Mouse (Mus musculus): ENCODE data around the gene Zfp341.
A peak's percentile ranks its signal among the peaks of the same experiment; 100 is the strongest.

Gene Zfp341

DNA sequence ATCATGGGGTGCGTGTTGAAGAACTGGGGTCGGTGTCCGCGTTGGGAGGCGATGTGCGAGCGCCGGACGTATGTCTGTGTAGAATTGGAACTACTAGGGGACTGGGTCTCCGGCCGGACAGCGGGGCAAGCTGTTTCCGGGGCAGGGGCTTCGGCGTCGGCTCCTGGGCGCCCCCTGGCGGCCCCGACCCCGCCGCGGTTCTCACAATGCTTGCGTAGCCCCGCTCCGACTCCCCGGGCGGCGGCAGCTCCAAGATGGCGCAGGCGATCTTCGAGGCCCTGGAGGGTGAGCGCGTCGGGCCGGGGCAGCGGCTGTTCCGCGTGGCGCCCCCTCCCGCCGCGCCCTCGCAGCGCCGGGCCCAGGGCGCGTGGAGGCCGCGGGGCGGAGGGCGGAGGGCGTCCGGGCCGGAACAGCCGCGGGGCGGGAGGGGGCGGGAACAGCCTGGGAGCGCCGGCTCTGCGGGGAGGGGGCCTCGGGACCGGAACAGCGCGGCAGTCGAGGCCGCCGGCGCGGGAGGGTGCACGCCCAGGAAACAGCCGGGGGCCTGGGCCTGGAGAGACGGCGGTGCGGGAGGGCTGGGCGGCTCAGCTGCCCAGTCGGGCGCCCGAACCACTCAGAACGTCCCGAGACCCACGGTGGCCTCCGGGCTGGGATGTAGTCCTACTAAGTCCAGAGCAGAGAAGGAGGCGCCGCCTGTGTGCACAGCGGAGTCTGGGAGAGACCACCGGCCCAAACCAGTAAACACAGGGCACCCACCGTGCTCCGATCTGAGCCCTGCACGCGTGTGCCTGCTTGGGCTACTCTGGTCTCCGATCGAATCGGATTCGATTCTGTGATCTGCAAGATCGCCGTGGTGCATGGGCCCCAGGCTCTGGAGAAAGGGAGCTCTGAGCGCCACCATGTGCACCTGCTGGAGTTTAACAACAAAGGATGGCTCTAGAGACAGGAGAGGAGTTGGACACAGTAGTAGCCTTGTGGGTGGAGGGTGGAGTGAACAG lies at the start of gene Zfp341, which contains the start of gene 4930519P11Rik:
Gene Zfp341 (plus strand): TSS at position 180 of the 998 bp plus-strand sequence.
Gene 4930519P11Rik (minus strand): TSS at position 320 of the 998 bp plus-strand sequence.
- DNase-seq, result peak; percentile 92 to 94

DNA sequence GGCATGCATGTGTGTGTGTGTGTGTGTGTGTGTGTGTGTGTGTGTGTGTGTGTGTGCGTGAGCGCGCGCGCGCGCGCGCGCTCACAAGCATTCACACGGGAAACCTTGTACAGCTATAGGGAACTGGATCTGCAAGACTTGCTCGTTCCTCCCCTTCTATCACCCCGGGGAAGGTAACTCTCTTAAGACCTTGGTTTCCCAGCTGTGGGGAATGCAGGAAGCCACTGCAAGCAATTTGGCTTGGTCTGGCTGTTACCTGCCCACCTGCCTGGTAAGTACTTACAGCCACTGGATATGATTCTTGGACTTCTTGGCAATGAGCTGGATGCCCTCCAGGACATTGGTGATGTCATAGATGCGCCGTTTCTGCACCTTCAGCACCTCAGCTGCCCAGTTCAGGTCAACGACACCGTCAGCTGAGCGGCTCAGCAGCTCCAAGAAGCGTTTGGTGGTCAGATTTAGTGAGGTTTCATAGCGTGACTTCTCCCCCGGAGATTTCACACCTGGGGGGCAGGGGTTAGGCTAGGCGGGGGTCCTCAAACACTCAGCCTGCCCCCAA lies 49.4 kb upstream of the Zfp341 start:
- peak in 1 of 2 experiments; percentile 12 for DNase-seq

DNA sequence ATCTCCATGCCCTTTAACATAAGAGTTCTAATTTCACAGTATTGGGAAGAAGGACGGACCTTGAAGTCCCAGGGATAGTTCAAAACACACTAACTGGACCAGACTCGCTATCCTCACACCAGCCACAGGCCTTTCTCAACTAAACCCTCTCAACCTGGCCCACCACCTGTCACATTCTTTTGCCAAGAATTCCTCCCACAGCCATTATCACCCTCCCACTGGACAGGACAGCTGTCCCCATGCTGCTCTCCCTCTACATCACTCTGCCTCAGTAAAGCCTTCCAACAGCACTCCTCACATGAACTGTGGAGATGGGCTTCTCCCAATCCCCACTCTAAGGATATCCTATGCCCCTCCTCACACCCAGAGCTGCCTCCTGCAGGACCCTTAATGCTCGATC lies 47.5 kb upstream of the Zfp341 start:
- peak; percentile 87 to 90 for DNase-seq

DNA sequence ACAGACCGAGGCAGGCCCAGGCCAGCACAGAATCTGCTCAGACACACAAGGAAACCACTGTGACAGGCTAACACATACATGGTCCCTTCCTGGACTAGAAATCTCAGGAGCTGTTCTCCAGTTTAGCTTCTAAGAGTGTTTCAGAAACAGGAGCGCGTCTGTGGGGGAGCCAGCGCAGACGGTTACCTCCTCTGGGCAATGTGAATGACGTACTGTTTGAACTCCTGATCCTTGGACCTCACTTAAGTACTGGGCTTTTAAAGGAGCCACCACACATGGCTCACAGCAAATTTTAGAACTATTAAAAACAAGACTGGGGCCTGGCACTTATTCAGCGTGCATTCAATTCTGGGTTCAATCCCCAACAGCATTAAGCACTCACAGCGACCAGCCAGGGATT lies 46.5 kb upstream of the Zfp341 start:
- DNase-seq, result peak; percentile 8 to 13

DNA sequence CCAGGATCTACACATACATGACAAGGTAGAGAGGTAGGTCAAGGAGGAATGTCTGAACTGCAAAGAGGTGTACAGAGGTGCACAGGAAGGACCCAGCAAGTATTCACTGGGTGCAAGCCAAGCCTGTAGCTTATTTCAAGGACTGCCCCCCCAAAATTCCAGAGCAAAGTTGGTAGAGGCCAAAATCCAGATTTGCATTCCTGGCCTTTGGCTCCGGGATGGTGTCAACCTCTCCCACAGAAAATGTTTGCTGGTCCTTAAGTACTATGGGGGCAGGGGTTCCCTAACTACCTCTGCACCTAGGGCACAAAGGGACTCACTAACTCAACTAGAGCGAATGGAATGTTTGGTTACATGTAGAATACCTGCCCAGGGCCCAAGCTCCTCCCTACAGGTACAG lies 45.3 kb upstream of the Zfp341 start:
- no peak for DNase-seq

DNA sequence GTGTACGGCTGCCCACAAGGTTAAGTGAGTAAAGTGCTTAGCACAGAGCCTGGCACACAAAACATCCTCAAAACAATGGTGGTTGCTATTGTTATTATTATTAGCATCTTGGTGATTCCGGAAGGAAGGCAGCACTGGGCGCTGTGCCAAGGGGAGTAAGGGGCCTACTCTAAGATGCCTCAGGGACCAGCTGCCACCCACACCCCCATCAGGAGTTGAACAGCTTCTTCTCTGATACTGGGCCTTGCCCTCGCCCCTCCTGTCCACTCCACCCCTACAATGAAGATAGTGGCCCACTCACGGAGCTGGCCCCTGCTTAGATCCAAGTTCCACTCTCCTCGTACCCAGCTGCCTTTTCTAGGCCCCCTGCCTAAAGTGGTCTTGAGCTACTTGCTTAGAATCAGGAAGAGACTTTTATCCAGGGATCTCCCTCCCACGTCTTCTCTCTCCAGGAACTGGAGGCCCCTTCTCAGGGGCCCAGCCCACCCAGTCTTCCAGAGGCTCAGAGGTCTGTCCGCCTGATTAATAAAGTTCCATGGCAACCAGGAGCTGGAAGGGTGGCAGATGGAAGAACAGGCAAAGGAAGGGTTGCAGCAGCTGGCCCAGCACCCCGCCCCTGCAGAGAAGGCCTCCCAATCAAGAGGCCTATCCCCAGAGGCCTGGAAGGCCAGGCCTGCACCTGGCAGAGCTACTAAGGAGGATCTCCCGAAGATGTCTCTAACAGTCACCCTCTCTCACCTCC lies 44.6 kb upstream of the Zfp341 start:
- DNase-seq, result peak; percentile 25 to 27

DNA sequence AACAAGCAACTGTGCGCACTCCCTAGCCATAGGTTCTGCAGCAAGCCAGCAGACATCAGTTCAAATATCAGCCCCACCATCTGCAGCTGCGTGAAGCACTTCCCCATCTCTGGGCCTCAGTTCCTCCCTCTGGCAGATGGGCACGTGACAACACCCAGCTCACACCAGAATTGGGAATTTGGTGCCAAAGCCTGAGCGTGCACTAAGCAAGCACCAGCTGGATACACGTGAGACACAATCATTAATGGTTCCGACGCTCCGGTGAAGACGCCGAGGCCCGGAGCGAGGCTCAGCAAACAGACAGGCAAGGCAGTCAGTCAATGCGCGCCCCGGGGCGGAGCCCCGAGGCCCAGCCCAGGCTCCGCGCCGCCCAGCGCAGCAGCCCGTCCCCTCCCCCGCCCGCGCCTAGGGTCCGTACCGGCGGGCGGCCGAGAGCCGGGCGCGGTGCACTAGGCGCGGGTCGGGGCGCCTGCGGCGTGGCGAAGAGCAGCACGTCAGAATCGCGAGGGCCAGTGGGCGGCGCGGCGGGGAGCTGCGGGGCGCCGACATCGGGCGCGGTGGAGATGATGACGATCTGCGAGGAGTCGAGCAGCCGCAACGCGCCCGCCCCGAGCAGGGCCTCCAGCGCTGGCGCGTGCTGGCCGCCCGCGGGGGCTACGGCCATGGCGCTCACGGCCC lies 43.9 kb upstream of the Zfp341 start:
- DNase-seq, result peak in 1 of 2 experiments; percentile 64

DNA sequence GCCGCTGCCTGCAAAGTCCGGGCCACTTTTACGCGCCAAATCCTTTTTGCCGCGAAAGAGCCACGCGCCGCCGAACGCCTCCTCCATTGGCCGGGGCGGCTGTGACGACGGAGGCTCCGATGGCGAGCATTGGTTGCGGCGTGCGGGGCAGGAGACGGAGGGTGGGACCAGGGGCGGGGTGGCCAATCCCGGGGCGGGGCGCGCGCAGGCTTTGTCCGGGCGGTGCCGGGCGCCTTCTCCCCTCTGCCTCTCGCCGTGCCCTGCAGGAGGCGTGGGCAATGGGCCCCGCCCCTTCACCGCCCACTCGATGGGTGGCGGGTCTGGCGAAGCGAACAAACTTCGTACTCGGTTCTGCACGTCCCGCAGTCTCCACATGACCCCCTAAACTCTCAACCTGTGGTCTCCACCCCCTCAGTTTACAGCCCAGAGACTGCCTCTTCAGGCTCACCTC lies 43.2 kb upstream of the Zfp341 start, which contains the start of gene E2f1:
Gene E2f1 (minus strand): TSS at position 57 of the 451 bp plus-strand sequence.
- peak; percentile 92 to 97 for DNase-seq

DNA sequence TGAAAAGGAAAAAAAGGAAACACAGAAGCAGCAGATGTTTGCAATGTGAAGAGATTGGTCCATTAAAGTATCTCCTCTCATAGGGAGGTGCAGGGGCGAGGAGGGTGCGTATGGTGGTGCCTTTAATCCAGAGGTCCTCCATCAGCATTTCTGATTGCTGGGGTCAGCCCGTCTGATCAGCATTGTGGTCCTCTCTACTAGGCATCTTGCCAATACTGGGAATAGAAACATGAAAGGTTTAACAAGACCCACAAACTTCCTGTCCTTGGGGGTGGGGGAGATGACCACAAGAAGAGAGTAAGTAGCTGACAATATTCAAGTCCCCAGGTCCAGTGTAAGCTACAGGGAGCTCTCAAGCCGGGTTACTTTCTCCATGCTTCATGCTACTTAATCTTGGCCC lies 42.4 kb upstream of the Zfp341 start:
- peak in 1 of 2 experiments; percentile 11 for DNase-seq

DNA sequence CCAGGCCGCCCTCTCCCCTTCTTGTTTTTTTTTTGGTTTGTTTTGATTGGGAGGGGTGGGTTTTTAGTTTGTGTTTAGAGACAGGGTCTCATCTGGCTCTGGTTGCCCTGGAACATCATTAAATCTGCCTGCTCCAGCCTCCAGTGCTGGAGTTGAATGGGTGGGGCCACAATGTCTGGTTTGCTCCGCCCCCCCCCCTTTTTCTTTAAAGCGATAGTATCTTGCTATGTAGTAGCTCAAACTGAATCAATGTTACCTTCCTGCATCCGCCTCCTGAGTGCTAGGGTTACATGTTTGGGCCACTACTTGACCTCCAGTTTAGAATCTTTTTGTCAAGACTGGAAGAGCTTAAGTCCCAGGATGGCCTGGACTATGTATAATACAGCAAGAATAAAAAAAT lies 41.8 kb upstream of the Zfp341 start:
- no peak for DNase-seq

DNA sequence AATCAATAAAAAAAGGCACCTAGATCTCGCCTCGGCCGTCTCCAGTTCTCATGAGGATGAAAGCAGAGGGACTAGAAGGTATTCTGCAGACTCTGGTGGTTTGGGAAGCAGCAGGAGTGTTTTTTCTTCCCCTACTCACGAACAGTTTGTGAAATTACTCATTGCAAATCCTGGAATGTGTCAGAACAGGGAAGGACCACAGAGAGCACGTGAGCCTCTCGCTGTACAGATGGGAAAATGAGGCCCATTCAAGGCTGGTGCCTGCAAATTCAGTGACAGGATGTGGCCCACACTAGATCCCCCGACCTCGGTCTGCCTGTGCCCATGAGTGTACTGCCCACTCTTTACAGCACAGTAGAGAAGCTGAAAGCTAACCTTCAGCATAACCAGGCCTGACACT lies 41.1 kb upstream of the Zfp341 start:
- DNase-seq, result no peak

DNA sequence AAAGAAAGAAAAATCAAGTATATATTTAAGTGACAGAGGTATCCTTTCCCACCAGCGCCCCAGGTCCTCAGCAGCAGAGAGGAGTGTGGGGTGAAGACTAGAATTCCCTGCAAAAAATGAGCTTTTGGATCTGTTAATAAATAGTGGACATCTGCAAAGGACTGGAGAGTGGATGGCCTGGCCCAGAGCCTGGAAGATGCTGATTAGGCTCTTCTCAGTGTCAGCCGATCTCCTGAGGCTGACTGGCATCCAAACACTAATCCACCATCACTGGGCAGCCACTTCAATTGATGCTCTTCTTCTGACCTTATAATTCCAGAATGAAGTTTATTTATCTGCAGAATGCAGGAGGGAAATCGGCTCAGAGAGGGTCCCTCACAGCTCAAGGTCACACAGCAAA lies 40.1 kb upstream of the Zfp341 start:
- DNase-seq, result no peak

DNA sequence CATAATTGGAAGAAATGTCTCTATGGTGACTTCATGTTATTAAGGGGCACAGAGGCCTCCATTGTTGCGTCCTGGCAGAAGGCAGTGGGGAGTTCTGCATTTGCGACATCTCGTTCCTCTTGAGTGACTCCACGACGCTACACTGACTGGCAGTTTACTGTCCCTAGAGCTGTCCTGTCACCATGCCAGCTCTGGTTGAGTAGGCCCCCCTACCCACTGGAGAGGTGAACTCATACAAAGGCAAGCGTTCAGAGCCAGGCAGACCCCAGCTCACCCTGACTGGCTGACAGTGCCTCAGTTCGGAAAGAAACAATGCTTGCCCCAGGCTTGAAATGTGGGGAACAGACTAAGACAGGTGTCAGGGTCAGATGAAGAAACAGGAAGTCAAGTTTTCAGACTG lies 38.8 kb upstream of the Zfp341 start:
- no peak for DNase-seq

DNA sequence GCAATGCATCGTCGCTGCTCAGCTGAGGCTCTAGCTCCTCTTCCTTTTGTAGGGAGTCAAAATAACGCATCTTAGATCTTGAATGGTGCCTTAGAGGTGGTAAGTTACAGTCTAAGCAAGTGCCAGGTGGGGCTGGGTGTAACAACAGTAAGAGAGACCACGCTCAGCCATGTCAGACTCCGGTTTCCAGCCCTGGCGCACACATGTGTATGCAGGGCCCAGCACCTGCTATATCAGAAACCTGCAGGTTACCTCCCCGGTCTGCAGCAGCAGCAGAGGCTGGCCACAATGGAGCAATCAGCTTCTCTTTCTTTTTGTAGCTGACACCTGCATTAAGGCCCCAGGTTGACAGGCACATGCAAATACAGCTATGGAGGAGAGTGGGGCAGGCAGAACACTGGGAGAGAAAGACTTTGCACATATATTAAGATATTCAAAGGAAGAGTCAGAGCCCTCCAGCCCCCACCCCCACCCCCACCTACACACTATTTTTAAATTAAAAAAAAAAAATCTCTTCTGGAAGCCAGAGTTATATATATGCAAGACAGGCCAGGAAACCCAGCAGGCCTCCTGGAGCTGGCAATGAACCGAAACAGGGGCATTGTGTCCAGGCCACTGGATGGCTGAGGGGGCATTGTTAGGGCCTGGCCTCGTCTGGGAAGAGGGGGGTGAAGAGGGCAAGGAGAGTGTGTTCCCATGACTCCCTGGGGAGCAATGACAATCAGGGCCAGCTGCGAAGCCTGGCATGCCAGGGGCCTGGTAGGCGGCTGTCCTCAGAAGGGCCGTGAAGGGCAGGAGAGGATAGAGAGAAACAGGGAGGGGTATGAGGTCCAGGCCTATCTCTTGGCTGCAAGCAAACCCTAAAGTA lies 36.0 kb upstream of the Zfp341 start:
- no peak for DNase-seq

DNA sequence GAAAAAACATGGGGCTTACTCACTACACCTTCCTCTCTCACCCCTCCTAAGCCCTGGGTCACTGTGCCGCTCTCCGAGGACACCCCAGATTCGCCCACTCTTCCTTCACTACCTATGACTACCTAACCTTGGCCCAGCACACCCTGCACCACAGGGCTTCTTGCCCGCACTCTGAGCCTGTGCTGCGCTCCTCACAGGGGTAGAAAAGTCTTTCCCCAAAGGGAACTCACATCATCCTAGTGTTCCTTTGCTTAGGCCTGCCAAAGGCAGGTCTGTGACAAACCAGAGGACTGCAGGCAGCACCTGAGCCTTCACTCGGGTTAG lies 35.4 kb upstream of the Zfp341 start:
- DNase-seq, result no peak

DNA sequence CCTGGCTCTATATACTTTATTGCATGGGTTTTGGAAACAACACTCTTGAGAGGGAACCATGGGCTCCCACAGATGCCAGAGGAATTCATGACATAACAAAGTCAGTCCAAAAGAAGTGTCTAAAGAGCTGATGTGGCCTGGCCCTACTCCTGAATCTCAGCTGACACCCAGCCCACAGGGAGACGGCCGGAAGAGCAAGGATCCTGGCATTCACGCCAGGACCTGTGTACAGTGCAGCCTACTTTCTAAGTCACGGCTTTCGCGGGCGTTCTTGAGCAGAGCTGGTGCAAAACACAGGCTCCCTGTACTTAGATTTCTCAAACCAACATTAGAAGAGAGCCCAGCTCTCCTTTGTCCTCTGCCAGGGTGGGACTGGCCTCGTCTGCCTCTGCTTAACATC lies 32.5 kb upstream of the Zfp341 start:
- no peak for DNase-seq

DNA sequence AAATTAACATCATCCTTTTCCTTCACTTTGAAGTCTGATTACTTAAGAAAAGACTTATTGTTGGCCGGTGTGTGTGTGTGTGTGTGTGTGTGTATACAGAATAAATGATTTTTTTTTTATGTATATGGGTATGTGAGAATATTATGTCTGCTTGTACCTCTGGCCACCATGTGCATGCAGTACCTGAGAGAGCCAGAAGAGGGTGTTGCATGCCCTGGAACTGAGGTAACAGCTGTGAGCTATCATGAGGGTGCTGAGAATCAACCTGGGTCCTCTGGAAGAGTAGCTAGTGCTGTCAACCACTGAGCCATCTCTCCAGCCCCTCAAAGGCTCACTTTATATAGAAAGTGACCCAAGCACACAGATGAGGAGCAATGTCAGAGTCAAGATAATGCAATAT lies 31.7 kb upstream of the Zfp341 start:
- no peak for DNase-seq

DNA sequence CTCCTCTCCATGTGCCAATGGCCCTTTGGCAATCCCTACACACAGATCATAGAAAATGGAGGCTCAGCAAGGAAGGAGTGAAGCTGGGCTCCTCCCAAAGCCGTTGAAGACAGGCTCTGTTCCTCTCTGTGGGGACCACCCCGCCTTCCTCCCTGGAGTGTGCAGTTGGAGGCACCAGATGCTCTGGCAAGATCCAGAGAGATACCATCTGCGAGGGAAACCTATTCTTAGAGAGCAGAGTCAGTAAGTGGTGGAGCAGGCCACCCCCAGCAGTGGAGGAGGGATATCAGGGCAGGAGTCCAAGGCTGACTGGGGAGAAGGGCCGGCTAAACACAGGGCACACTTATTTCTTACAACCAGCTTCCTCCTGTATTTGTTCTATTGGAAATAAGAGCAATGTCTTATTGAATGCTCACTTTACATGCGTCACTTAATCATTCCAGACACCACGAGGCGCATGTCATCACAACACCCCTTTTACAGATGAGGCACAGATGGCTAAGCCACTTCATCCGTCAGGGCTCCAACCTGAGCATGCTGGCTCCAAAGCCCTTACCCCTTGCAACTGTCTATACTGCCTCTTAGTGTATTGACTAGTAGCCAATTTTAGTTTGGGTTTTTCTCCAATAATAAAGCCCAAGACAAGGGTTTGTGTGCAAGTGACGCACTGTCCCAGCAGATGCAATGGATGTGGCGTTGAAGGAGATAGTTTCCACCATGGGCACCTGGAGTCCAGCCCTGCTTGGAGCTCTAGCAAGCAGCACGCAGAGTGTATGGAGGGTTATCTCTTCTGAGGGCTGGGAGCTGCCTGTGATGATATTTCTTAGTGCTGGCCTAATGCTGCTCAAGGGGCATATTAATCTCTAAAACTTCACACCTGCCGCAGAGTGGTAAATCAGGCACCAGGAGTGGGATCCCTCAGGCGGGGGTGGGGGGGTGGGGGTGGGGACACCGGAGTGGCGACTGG lies 28.9 kb upstream of the Zfp341 start:
- DNase-seq, result peak; percentile 87 to 88

DNA sequence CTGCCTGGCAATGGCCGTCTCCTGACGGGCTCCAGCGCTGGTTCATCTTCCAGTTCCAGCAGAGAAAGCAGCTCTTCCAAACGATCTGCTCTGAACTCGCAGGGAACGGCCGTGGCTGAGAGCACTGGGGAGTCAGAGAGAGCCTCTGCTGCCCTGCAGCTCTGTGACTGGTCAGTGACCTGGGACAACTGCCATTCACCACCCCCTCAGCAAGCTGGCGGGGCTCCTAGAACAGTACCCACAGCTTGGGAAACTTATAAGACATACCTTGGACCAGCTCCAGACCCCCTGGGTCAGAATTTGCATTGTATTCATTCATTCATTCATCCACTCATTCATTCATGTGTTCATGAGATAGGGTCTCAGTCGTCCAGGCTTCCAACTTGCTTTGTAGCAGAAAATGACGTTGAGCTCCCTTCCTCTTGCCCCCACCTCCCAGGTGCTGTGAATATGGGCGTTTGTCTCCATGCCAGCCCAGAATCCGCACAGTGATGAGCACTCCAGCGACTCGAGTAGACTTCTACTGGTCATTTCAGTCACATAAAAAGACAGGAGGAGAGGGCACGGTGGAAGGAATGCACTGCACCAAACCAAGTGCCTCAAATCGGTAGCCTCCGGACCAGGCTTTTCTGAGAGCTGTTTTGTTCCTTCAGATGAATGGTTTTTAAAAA lies 28.0 kb upstream of the Zfp341 start:
- DNase-seq, result peak; percentile 63 to 64

DNA sequence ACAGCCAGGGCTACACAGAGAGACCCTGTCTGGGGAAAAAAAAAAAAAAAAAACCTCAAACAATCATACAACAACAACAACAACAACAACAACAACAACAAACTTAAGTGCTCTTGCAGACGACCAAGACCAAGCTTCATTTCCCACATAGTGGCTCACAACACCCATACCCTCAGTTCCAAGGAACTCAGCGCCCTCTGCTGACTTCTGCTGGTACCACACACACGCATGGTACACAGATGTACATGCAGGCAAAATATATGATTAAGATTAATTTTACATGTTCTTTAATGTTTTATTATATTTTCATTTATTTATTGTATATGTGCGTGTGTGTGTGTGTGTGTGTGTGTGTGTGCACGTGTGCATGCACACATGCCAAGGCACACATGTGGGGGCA lies 26.7 kb upstream of the Zfp341 start:
- peak; percentile 52 to 69 for DNase-seq
